Mouse (Mus musculus): ENCODE data around the gene Mipol1. TPM values are rescaled to one million over a fixed set of nuclear protein-coding genes. Genes with fewer than 3 reads are reported as not detected.

Gene Mipol1
- polyA plus RNA-seq, 1 experiment from 2014 or later = 5.5 TPM

- no peaks in the 10 kb centered on the region for H3K4me1 ChIP-seq
- H3K36me3 ChIP-seq = no peaks in the 10 kb centered on the region
- no peaks in the 10 kb centered on the region for H3K27me3 ChIP-seq (replicated peaks)
- no peak overlapping the region for H3K27ac ChIP-seq (replicated peaks)
- ATAC-seq (ENCODE audit: low FRiP score) = no peak
- H3K9ac ChIP-seq (replicated peaks) = no peak overlapping the region
- 43% methylated on average over 10 of the region's 10 CpGs for WGBS
- H3K4me2 ChIP-seq = no peak overlapping the region
- no peaks in the 10 kb centered on the region for H3K9me3 ChIP-seq (replicated peaks)
- no peak overlapping the region for H3K4me3 ChIP-seq (replicated peaks)
Observed at GRCm38 (mm10) chr12:57444281-57444903, 214.2 kb downstream of the Mipol1 start.

- 88% methylated on average over 3 of the region's 3 CpGs for WGBS
- no peak overlapping the region for H3K27ac ChIP-seq (replicated peaks)
- no peaks in the 10 kb centered on the region for H3K9me3 ChIP-seq (replicated peaks)
- H3K4me3 ChIP-seq (replicated peaks) = no peak overlapping the region
- H3K27me3 ChIP-seq (replicated peaks) = no peaks in the 10 kb centered on the region
- no peak for ATAC-seq (ENCODE audit: low FRiP score)
- H3K9ac ChIP-seq (replicated peaks) = no peak overlapping the region
- no peaks in the 10 kb centered on the region for H3K4me1 ChIP-seq
- H3K4me2 ChIP-seq = no peak overlapping the region
- H3K36me3 ChIP-seq = no peaks in the 10 kb centered on the region
Observed at GRCm38 (mm10) chr12:57447331-57447730, 217.1 kb downstream of the Mipol1 start.

- WGBS = 73% methylated on average over 1 of the region's 1 CpGs
- Histone ChIP-seq H3K27me3 (replicated peaks) (no peaks in the 10 kb centered on the region), H3K9me3 (replicated peaks) (no peaks in the 10 kb centered on the region), H3K4me1 (no peaks in the 10 kb centered on the region), H3K9ac (replicated peaks) (no peak overlapping the region), H3K27ac (replicated peaks) (no peak overlapping the region), H3K4me2 (no peak overlapping the region), H3K4me3 (replicated peaks) (no peak overlapping the region), H3K36me3 (no peaks in the 10 kb centered on the region)
- ATAC-seq (ENCODE audit: low FRiP score) = no peak
Observed at GRCm38 (mm10) chr12:57449299-57449698, 219.1 kb downstream of the Mipol1 start.

GRCm38 (mm10) chr12:57450017-57450583 lies 219.9 kb downstream of the Mipol1 start:
- WGBS = 88% methylated on average over 5 of the region's 5 CpGs
- no peak overlapping the region for H3K4me2 ChIP-seq
- H3K9me3 ChIP-seq (replicated peaks) = no peaks in the 10 kb centered on the region

GRCm38 (mm10) chr12:57456911-57457310 lies 226.7 kb downstream of the Mipol1 start:
- no peak for ATAC-seq (ENCODE audit: low FRiP score)
- no peak overlapping the region for H3K9ac ChIP-seq (replicated peaks)
- WGBS = 54% methylated on average over 4 of the region's 4 CpGs
- no peak overlapping the region for H3K4me2 ChIP-seq
- no peaks in the 10 kb centered on the region for H3K27me3 ChIP-seq (replicated peaks)
- H3K4me1 ChIP-seq = no peaks in the 10 kb centered on the region
- no peaks in the 10 kb centered on the region for H3K36me3 ChIP-seq
- H3K9me3 ChIP-seq (replicated peaks) = no peaks in the 10 kb centered on the region
- no peak overlapping the region for H3K27ac ChIP-seq (replicated peaks)
- H3K4me3 ChIP-seq (replicated peaks) = no peak overlapping the region

More at GRCm38 (mm10) chr12:57450017-57450583, 219.9 kb downstream of the Mipol1 start:
- H3K27me3 ChIP-seq (replicated peaks) = no peaks in the 10 kb centered on the region
- no peak overlapping the region for H3K27ac ChIP-seq (replicated peaks)
- H3K4me1 ChIP-seq = no peaks in the 10 kb centered on the region
- no peak for ATAC-seq (ENCODE audit: low FRiP score)
- H3K9ac ChIP-seq (replicated peaks) = no peak overlapping the region
- no peaks in the 10 kb centered on the region for H3K36me3 ChIP-seq
- no peak overlapping the region for H3K4me3 ChIP-seq (replicated peaks)

DNA sequence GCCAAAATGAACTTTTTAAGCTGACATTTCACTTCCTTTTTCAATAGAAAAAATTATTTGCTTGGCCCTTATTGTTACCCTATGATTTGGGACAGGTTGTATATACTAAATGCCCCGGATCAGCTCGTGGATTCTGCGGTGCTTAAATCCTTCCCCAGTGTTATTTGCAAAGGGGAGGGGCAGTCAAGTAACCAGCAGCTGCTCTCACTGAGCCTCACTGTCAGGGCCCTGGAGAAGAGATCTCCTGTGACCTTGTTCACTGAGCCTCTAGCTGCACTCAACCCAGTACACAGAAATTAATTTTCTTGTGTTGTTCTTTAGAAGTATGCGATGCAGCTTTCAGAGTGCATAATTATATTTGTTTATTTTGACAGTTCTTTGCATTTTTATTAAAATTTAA lies 227.1 kb downstream of the Mipol1 start:
- Histone ChIP-seq H3K9ac (replicated peaks) (no peak overlapping the region), H3K27ac (replicated peaks) (no peak overlapping the region), H3K4me3 (replicated peaks) (no peak overlapping the region), H3K36me3 (no peaks in the 10 kb centered on the region), H3K4me2 (no peak overlapping the region), H3K4me1 (no peaks in the 10 kb centered on the region), H3K9me3 (replicated peaks) (no peaks in the 10 kb centered on the region), H3K27me3 (replicated peaks) (no peaks in the 10 kb centered on the region)
- no peak for ATAC-seq (ENCODE audit: low FRiP score)
- WGBS = 42% methylated on average over 4 of the region's 4 CpGs

DNA sequence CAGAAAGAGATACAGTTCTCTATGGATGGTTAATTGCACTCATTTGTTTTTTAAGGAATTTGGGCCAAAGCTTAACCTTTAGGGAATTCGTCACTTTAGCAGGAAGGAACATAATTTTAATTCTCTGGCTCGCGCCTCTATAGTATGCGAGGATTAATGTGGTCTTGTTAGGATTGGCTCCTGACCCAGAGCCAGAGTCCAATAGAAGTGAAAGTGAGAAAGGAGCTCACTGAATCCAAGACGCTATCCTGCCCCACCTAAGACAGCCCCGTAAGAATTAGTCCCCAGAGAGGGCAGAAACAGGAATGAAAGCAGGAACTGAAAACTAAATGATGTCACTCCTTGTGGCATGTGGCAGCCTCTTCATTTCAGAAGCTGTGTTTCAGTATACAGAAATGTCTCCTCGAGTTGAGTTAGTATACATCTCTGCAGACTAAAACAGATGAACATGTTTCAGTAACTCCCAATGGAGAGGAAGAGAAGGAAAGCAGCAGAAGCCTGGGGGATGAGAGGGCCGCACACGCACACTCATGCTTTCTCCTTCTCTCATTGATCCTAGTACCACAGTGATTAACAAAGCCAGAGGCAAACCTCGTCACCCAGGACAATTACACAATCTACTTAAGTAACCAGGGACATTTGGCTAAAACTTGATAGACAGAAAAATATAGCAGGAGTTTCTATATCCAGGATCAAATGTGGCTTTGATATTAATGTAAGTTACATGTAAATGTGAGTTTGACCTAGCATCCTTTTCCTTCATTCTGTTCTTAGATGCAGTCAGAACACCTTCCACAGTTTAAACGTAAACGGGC lies 234.5 kb downstream of the Mipol1 start:
- Histone ChIP-seq H3K36me3 (no peaks in the 10 kb centered on the region), H3K9ac (replicated peaks) (no peak overlapping the region), H3K4me3 (replicated peaks) (no peak overlapping the region), H3K4me2 (no peak overlapping the region), H3K9me3 (replicated peaks) (no peaks in the 10 kb centered on the region), H3K4me1 (no peaks in the 10 kb centered on the region), H3K27ac (replicated peaks) (no peak overlapping the region), H3K27me3 (replicated peaks) (no peaks in the 10 kb centered on the region)
- no peak for ATAC-seq (ENCODE audit: low FRiP score)
- 79% methylated on average over 12 of the region's 12 CpGs for WGBS

GRCm38 (mm10) chr12:57471786-57472185 lies 241.6 kb downstream of the Mipol1 start:
- Histone ChIP-seq H3K4me1 (no peaks in the 10 kb centered on the region), H3K4me2 (no peak overlapping the region), H3K9me3 (replicated peaks) (no peaks in the 10 kb centered on the region), H3K4me3 (replicated peaks) (no peak overlapping the region), H3K9ac (replicated peaks) (no peak overlapping the region), H3K27ac (replicated peaks) (no peak overlapping the region), H3K36me3 (no peaks in the 10 kb centered on the region), H3K27me3 (replicated peaks) (no peaks in the 10 kb centered on the region)
- 88% methylated on average over 8 of the region's 8 CpGs for WGBS
- ATAC-seq (ENCODE audit: low FRiP score) = no peak

DNA sequence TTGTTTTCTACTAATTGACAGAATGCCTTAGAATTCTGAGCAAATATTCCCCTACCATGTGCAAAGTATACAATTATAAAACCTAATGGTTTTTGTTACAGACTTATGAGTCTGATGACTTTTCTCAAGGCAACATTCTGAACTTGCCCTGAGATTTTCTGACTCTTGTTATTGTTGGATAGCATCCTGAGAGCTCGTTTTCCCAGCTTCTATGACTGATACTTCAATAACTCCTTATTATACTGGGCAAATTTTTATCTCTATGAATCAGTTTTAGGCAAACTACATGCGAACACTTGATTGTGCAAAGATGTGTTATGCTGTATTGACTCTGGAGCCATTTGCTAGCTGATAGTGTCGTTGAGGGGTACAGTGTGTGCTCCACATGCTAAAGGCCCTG lies 246.6 kb downstream of the Mipol1 start:
- no peak overlapping the region for H3K9ac ChIP-seq (replicated peaks)
- H3K27me3 ChIP-seq (replicated peaks) = no peaks in the 10 kb centered on the region
- WGBS = 83% methylated on average over 3 of the region's 3 CpGs
- no peak overlapping the region for H3K4me3 ChIP-seq (replicated peaks)
- H3K4me2 ChIP-seq = no peak overlapping the region
- H3K4me1 ChIP-seq = no peaks in the 10 kb centered on the region
- H3K27ac ChIP-seq (replicated peaks) = no peak overlapping the region
- no peak for ATAC-seq (ENCODE audit: low FRiP score)
- no peaks in the 10 kb centered on the region for H3K36me3 ChIP-seq
- no peaks in the 10 kb centered on the region for H3K9me3 ChIP-seq (replicated peaks)

DNA sequence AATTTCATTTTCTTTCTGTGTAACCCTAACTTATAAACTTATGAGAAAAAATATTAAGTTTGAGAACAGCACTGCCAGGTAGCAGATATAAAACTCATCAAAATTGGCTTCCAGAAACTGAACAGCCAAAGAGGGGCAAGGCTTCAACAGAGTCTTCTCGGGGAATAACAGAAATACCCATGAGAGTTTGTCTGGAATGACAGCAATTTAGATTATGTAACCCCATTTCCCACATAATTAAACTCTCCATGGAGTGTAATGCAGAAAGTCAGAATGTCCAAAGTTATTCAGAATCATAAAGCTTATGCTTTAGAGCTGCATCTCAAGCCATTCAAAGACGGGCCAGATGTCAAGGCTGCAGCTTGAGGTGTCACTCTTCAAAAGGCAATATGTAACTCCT lies 251.6 kb downstream of the Mipol1 start:
- Histone ChIP-seq H3K27ac (replicated peaks) (no peak overlapping the region), H3K4me3 (replicated peaks) (no peak overlapping the region), H3K27me3 (replicated peaks) (no peaks in the 10 kb centered on the region), H3K4me1 (no peaks in the 10 kb centered on the region), H3K36me3 (no peaks in the 10 kb centered on the region), H3K4me2 (no peak overlapping the region), H3K9me3 (replicated peaks) (no peaks in the 10 kb centered on the region), H3K9ac (replicated peaks) (no peak overlapping the region)
- no peak for ATAC-seq (ENCODE audit: low FRiP score)
- WGBS = 87% methylated on average over 2 of the region's 2 CpGs

- 82% methylated on average over 6 of the region's 6 CpGs for WGBS
- no peak overlapping the region for H3K27ac ChIP-seq (replicated peaks)
- no peak for ATAC-seq (ENCODE audit: low FRiP score)
- no peak overlapping the region for H3K9ac ChIP-seq (replicated peaks)
- H3K4me3 ChIP-seq (replicated peaks) = no peak overlapping the region
- H3K27me3 ChIP-seq (replicated peaks) = no peaks in the 10 kb centered on the region
- H3K36me3 ChIP-seq = no peaks in the 10 kb centered on the region
- H3K4me1 ChIP-seq = no peaks in the 10 kb centered on the region
- H3K4me2 ChIP-seq = no peak overlapping the region
- no peaks in the 10 kb centered on the region for H3K9me3 ChIP-seq (replicated peaks)
Observed at GRCm38 (mm10) chr12:57496347-57497119, 266.3 kb downstream of the Mipol1 start.
